Mouse (Mus musculus) natural killer cell, adult 2 months (primary cell): ENCODE measurements around the gene Sesn3.

Source experiments
- DNase-seq, 2 experiments: peaks; one replicate each; pipeline ENCODE4 v3.0.0; 2022; ENCODE audit warnings: low spot score in 2 of 2

The Sesn3 gene

DNA sequence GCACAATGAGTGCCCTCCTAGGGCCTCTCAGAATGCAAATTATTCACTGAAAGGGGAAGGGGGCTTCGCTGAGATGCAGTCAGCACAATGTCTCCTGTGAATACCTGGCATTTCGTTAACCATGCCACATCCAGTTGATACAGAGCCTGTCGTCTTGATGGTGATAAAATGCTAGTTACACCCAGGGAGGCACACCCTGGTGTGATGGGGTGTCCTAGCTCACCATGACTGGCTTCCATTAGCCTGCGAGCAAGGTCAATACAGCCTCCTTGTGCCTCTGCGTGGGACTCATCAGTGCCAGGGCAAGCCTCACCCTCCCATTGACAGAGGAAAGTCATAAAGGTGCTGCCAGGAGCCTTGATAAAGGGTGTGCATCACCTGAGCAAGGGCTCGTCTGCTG, 80.0 kb downstream of the Sesn3 start:
- DNase-seq: no peak

DNA sequence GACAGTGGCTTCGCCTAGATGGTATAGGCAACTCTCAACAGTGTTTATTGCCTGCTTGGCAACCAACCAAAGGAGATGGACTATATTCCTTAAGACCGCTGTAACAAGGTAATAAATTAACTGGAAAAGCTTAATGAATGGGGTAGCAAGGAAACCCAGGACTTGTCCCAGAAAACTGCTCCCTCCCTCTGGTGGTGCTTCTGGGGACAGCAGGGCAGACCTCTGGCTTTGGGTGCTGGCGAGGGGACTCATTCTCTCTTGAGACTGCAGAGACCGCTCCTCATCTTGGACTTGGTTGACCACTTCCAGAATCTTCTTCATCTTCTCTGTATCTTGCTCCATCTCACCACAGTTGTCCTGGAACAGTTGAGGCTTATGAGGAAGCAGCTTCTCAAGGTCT, 82.2 kb downstream of the Sesn3 start:
- no peak for DNase-seq

DNA sequence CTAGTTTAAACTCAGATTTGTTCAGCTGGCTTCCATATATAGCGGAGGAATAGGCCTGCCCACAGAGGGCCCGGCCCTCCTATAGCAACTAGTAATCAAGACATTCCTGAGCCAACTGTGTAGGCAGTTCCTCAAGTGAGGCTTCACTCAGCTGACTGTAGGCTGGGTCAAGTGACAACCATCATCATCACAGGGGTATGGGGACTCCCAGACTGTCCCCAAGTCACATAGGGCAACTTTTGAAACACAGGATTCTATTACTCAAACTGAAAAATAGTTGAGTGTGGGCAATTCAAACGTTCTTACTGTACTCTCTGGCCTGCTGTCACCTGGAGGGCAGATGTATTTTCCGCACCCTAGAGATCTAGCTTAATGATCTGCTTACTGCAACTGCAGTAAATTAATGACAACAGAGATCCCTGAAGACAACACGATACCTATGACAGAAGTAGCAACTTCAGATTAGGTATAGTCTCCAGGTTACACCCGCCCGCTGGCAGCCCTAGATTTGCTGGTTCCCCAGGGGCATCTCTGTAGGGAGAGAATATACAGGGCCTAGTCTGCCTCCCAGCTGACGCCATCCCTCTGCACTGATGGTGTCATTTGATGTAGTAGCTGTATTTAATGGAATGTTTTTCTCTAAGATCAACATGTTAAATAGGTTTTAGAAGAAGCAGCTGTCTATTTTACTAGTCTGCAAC, 87.4 kb downstream of the Sesn3 start:
- no peak for DNase-seq

DNA sequence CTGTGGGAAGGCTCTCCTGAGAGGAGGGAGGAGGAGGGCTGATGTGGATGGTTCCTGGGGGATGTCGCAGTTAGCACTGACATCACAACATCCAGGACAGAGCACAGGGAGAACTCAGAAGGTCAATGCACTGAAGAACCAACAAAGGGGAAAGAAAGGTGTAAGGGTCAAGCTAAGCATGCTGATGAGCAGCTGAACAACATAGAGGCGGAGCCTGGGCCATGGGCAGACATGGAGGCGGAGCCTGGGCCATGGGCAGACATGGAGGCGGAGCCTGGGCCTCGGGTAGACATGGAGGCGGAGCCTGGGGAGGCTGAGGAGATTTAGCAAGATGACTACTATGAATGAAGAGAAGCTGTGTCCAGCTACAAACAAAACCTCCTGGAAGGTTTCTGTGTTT, 88.7 kb downstream of the Sesn3 start:
- peak; percentile 29 to 37 for DNase-seq

DNA sequence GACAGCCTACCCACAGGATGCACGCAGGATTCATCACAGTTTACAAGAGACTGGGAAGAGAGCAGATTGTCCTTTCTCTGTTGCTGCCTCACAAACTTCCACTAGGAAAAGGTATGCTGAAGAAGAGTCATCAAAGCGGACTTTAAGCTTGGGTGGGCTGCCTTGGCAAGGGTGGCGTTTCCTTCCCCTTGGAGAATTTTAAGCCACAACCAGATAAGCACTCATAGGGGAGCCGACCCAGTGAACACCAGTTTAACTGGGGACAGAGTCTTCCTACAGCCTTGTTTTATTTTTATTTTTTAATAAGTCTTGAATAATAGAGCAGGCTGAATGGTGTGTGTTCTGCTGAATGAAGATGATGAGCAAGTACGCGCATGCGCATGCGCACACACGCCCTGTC, 89.9 kb downstream of the Sesn3 start:
- DNase-seq: no peak

DNA sequence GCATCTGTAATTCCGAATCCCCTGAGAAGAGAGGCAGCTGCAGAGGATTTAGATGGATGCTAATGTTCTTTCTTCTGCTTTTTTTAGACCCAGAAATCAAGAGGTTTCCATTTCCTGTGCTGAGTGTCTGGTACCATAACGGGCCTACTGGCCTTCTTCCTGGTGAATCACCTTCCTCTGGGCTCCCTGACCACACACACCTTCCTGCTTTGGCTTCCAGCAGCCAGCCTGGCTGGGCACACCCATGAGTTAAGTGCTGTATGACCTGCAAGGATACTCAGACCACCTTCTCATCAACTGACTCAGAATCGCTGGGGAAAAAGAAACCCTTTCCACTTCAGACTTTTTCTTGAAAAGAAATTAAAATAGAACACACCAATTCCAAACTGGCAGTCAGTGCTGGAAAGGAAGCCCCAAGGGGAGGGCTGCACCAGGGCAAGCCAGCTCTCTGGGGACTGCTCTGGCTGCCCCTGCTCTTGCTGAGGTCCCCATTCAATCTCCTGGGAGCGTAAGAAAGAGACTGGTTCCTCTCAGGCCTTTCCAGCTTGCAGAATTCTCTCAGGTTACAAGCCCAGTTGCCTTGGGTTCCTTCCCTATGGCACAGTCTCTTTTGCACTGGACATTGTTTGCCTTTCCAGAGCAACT, 90.7 kb downstream of the Sesn3 start:
- DNase-seq: peak; percentile 15 to 27

DNA sequence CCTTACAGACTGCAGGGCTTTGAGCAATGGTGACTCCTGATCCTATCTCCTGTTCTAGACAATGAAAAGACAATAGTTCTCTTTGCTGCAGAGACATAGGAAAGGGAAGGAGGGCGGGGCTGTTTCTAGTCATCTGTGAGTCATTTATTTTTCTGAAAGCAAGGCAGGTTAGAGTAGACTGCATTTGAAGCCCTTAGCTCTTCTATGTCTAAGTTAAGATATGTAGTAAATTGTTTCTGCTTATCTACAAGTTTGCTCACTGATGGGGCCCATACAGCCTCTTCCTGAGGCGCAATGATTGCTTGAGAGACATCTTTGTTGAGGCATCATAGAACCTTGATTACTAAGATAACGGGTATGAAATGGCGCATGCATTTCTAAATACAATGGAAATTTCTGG, 93.0 kb downstream of the Sesn3 start:
- DNase-seq: no peak

DNA sequence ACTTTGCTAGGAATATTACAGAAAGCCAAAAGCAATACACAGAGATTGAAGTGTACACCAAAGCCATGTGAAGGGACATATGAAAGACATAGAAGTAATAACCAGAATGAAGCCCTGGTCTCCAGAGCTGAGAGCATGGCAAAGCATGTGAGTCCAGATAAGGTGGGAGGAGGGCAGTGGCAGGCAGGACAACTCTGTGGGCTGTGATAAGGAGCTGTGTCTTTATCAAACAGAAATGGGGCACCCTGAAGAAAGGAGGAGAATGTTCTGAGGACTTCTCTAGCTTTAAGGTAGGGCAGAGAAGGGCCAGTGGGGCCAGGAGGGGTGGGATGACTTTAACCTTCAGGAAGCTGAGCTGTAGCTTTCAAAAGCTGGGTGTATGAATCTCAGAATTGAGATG, 94.4 kb downstream of the Sesn3 start:
- DNase-seq: no peak

DNA sequence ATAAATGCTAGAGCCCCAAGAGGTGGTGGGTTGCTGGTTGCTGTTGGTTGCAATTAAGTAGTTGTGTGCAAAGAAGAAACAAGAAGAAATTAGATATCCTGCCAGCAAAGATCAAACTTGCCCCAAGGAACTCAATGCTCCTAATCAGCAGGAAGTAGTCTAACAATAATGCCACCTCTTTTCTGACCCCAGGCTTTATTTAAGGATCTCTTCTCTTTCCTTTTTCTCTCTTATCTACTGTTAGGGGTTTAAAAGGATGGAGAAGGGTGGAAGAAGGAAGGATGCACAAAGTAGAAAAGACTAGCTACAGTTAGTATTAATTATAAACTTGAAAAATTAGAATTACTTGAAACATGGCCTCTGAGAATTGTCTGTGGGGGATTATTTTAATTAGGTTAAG, 97.6 kb downstream of the Sesn3 start:
- DNase-seq: no peak

DNA sequence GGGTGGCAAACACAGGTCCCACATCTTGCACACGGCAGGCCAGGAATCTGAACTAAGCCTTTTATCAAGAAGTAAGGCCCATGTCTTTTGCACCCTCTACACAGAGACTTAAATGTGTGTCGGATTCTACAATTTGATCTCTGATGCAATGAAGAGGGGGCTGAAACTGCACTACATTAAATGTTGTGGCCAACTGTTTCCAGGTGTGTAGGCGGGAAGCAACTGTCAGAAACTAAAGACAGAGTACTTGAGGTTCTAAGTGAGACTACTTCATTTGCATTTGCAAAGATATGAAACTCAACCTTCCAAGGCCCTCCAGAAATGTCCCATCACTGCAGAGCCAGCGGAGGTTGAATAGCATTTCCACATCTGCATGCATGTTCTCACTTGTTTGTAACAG, 101.3 kb downstream of the Sesn3 start:
- no peak for DNase-seq

DNA sequence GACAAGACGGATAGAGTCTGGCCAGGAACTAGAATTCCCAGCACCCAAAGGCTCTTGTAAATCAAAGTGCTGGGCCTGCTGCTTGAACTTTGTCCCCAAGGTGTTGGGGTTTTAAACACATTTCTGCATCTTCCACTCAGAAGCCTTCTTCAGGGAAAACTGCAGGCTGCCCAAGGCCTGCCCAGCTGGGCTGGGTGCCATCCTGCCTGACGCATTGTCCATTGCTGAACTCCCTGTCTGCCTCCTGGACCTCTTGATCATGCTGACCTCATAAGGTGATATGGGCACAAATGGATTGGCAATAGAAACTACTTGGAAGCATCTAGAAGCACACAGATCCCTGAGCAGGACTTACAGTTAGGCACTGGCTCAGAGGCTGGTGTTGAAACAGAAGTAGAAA, 103.3 kb downstream of the Sesn3 start:
- DNase-seq: no peak

DNA sequence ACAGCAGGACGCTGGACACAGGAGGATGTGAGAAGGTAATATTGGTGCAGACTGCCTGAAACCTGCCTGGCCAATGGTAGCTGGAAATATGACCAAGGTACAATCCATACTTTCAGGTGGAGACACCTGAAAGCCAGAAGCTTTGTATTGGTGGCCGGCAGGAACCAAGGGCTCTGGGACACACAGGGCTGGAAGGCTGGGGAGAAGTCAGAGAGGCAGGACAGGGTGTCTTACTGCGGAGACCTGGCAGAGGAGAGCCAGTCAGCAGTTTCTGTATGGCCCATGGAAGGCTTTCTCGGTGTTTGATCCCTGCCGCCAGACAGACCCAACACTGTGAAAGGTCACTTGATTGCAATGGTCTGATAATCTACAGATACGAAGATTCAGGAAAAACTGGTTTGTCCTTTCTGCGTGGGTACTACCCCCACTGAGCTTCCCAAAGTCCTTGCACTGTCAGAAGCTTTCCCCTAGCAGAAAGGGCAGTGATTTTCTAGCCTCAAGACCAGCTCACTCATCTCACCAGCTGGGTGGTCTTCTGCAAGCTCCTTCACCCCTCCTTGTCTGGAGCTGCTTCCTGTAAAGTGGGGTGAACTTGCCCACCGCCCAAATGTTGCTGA, 105.0 kb downstream of the Sesn3 start:
- no peak for DNase-seq

DNA sequence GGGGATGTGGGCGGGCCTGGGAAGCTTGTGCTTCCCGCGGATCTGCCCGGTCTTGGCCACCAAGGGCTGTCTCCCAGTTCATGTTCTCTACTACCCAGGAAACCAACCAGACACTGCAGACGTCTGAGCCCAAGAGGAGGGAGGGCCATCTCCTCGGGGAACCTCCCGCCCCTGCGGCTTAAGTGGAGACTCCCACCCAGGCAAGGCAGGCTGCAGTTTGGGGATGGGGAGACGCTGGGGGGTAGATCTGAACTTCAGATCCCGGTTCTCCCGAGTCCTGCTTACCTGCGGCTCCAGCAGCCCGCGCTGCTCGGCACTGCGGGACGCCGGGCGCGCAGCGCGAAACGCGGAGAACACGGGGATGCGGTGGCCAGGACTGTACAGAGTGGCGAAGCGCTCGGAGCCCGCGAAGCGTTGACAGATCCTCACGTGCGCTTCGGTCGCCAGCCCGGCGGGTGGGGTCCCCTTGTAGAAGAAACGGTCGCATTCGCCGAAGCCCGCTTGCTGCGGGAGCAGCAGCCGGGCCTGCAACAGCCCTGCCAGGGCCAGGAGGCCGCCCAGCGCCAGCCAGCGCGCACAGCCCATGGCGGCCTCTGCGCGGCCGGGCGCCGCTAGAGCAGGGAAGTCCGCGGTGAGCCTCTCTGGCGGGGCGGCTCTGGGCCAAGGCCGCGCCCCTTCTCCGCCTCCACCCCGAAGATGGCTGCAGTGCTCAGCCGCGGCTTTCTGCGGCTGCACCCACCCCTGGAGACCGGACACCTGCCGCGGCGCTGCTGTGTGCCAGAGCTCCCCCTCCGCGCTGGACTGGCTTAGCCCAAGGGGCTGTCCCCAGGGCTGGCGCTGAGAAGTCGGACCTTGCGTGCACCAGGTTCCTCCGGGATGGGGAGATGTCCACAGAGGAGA, 105.8 kb downstream of the Sesn3 start:
- peak; percentile 82 to 85 for DNase-seq

DNA sequence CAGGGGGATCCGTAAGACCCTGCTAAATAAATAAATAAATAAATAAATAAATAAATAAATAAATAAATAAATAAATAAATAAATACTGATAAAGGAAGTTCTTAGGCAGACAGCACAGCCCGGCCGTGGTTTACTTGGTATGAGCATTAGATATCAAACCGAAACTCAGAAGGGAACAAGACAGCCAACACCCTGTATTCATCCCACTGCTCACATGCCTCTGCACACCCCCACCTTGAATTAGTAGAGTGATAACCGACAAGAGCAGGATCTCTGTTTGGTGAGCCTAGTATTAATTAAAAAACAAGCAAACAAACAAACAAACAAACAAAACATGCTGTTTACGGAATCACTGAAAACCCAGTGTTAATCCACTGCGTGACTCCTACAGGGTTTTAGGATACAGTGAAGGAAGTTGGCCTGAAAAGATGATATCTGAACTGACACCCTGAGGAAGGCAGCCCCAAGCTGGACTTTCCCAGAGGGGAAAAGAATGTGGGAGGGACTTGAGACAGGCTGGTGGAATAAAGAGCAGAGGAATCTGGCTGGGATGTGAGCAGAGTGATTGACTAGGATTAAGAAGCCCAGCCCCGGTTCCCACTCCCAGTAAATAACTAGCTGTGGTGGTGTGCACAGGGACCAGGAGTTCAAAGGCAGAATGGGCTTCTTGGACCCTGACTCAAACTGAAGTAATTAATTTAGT, 106.6 kb downstream of the Sesn3 start, which contains the start of gene Endod1:
Endod1 (minus strand) TSS at position 155 of the 703 bp plus-strand sequence.
- DNase-seq: no peak

DNA sequence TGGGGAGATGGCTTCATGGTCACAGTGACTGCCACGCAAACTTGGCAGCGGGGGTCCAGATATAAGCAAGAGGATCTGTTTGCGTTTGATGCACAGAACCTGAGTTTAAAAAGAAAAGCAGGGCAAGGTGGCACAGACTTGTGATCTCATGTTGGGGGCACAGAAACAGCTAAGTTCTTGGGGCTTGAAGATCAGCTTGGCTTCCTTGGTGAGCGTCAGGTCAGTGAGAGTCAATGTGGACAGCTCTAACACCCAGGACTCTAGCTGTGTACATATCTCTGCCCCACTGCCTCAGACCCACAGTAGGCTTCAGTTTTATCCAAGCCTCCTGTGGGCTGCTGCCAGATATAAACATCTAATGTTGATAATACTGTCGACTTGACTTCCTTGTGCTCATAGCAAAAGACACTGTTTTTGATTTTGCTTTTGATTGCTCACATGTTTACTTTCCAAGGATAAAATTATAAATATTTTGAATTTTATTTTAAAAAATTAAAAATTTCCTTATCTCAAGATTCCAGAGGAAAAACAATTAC, 107.5 kb downstream of the Sesn3 start:
- no peak for DNase-seq
